Mouse (Mus musculus): Measurements from ENCODE around the gene Fam3c.

GRCm38 (mm10) chr6:22380269-22380668 lies 24.2 kb upstream of the Fam3c start:
- no peak for TF ChIP-seq CTCF (IDR thresholded peaks at IDR 0.05; ENCODE audit: low read depth)
- no peak for TF ChIP-seq EP300 (IDR thresholded peaks at IDR 0.05; ENCODE audit: low read depth)
